In genomic region chr12:55536537-55537135, GRCm38 (mm10) we compare ENCODE assay signal across 11 mouse cellular contexts. TPM values are rescaled to one million over a fixed set of nuclear protein-coding genes. Genes with fewer than 3 reads are reported as not detected.
DNase-seq lines count a peak whose midpoint lies in the region; TF ChIP-seq lines count a peak whose summit lies in the region.
"Had no signal": no experiment of that assay in that cellular context is flagged by ENCODE, and none has a peak within 500 bp of the region (broad histone marks: within the 10 kb centered on the region; RNA-seq: fewer than 3 reads in every experiment).

No protein-coding gene starts in this region.

- H3K27me3 ChIP-seq in midbrain, embryonic 10.5 days (ENCODE audit: low read depth, poor library complexity, severe bottlenecking), result peaks cover 10% of the 10 kb centered on the region

- H3K4me1 ChIP-seq in midbrain, embryonic 10.5 days, result peaks cover 7% of the 10 kb centered on the region
- H3K4me1 ChIP-seq: liver, embryonic 13.5 days had no signal

- H3K36me3 ChIP-seq in midbrain, embryonic 10.5 days, result no peaks in the 10 kb centered on the region
- H3K36me3 ChIP-seq: liver, embryonic 13.5 days had no signal

- no peak overlapping the region for H3K27ac ChIP-seq in midbrain, embryonic 10.5 days (replicated peaks)
- no peak overlapping the region for H3K27ac ChIP-seq in gastrocnemius, adult 2 months
- H3K27ac ChIP-seq: liver, embryonic 13.5 days had no signal

- peak; percentile 10 for DNase-seq in adrenal gland, adult 2 months
- DNase-seq in adrenal gland, adult 8-10 months, result no peak
- DNase-seq in thymus, postnatal 4 days, result peak; percentile 13
- DNase-seq in thymus, postnatal 10 days (ENCODE audit: low spot score in 2 of 2), result no peak
- DNase-seq in midbrain, embryonic 10.5 days (ENCODE audit: low spot score), result peak; percentile 40
- DNase-seq in frontal cortex, postnatal 25 days (ENCODE audit: low spot score in 2 of 2), result no peak
- DNase-seq in thymus, adult 18-20 months, result no peak
- no peak for DNase-seq in gastrocnemius, adult 2 months
- DNase-seq: liver, embryonic 13.5 days; right cerebral cortex, postnatal 25 days had no signal

- 7% methylated on average over 14 of the region's 14 CpGs for WGBS in midbrain, embryonic 10.5 days

- intact Hi-C loops in gastrocnemius, adult 2 months (cut with DNase I), result no loop called here

- no peak overlapping the region for H3K4me3 ChIP-seq in midbrain, embryonic 10.5 days
- no peak overlapping the region for H3K4me3 ChIP-seq in gastrocnemius, adult 2 months
- H3K4me3 ChIP-seq: liver, embryonic 13.5 days had no signal

- no peak for TF ChIP-seq CTCF in gastrocnemius, adult 2 months (IDR thresholded peaks at IDR 0.05)

- H3K9me3 ChIP-seq in midbrain, embryonic 10.5 days (replicated peaks), result no peaks in the 10 kb centered on the region
- H3K9me3 ChIP-seq: liver, embryonic 13.5 days had no signal

RNA-seq across cellular contexts. Expression of gene Aldoart2, which starts 28.4 kb away (rescaled TPM):
- under 1 TPM in 1 of 2 experiments, not detected in 1; 0.17 TPM for total RNA-seq in adrenal gland, adult 2 months (2021)
- polyA plus RNA-seq in adrenal gland, adult 2 months (2012; rRNA removed), result 0.08 TPM in 1 of 2 replicates, not detected in the other
- total RNA-seq in adrenal gland, adult 8-10 months (2022), result not detected
- polyA plus RNA-seq in midbrain, embryonic 10.5 days (2016; fragmentation: Nextera tagmentation; extraction: Ambion mirVana), result not detected in 2 replicates
- total RNA-seq in gastrocnemius, adult 2 months (2021), result under 1 TPM; 0.28 to 0.38 TPM
- total RNA-seq: hematopoietic stem cell, adult 5-6 weeks had no signal
- polyA plus RNA-seq: liver, embryonic 13.5 days had no signal

RNA-seq across cellular contexts. Expression of gene Nfkbia, which starts 44.2 kb away (rescaled TPM):
- total RNA-seq in adrenal gland, adult 2 months (2021), result 10 to 100 TPM; 90.6 to 94.6 TPM
- 197 and 256 TPM in 2 replicates for polyA plus RNA-seq in adrenal gland, adult 2 months (2012; rRNA removed)
- total RNA-seq in adrenal gland, adult 8-10 months (2022), result 10 to 100 TPM; 76.2 to 98.5 (median 86.4) TPM
- 39.0 and 43.8 TPM in 2 replicates for polyA plus RNA-seq in midbrain, embryonic 10.5 days (2016; fragmentation: Nextera tagmentation; extraction: Ambion mirVana)
- 10 to 100 TPM; 26.3 to 66.2 TPM for total RNA-seq in gastrocnemius, adult 2 months (2021)

Comparison
In these comparisons a context has a peak if more than half of its experiments do, and no peak if none do; other contexts are left out.
1. DNase-seq: peak in adrenal gland, adult 2 months (single experiment), thymus, postnatal 4 days (single experiment) and midbrain, embryonic 10.5 days (single experiment); none in adrenal gland, adult 8-10 months (single experiment), thymus, postnatal 10 days (0 of 2), frontal cortex, postnatal 25 days (0 of 2), thymus, adult 18-20 months (0 of 2) and gastrocnemius, adult 2 months (single experiment).